Mouse (Mus musculus) heart, embryonic 14.5 days (tissue): ENCODE measurements around the gene Omt2b. TPM values are rescaled to one million over a fixed set of nuclear protein-coding genes. Genes with fewer than 3 reads are reported as not detected.
"Not testable (repeated sequence)": the region's sequence is repeated elsewhere in the genome, so short reads cannot be mapped to it uniquely, and the experiment has no call there.

Experiments used
- ATAC-seq: fragments of 200-750 bp; cut with Nextera tagmentation; 2 replicates; pipeline ENCODE4 v1.8.0; 2017; ENCODE audit warnings: low read depth, moderate TSS enrichment; ENCODE audit not compliant: insufficient number of reproducible peaks, insufficient read depth, low FRiP score
- H3K27ac ChIP-seq, 2 experiments: fragments of 200-500 bp in 1 of 2; fragments of 300-500 bp in 1 of 2; sonication (generic) in 1 of 2; replicated peaks in 1 of 2; 2 replicates each; pipeline ENCODE4 v1.5.1; 2012 to 2014; ENCODE audit warnings: low read depth in 2 of 2, low read length in 2 of 2, control low read depth in 1 of 2, mild to moderate bottlenecking in 1 of 2, mixed read lengths in 1 of 2; ENCODE audit not compliant: control insufficient read depth in 1 of 2, insufficient read depth in 1 of 2
- H3K27me3 ChIP-seq: fragments of 300-500 bp; sonication (generic); 2 replicates; pipeline ENCODE4 v1.6.1; 2014; ENCODE audit warnings: mild to moderate bottlenecking, low read length, control low read depth; ENCODE audit not compliant: control insufficient read depth, insufficient read depth
- H3K36me3 ChIP-seq: fragments of 300-500 bp; sonication (generic); 2 replicates; pipeline ENCODE4 v1.6.1; 2014; ENCODE audit warnings: mild to moderate bottlenecking, control low read depth, low read length, mixed read lengths; ENCODE audit not compliant: control insufficient read depth, insufficient read depth
- H3K4me1 ChIP-seq, 2 experiments: fragments of 200-500 bp in 1 of 2; fragments of 300-500 bp in 1 of 2; sonication (generic) in 1 of 2; 2 replicates each; pipeline ENCODE4 v1.6.1; 2012 to 2014; ENCODE audit warnings: low read length in 2 of 2, control low read depth in 1 of 2, mixed read lengths in 1 of 2; ENCODE audit not compliant: control insufficient read depth in 2 of 2, insufficient read depth in 2 of 2
- H3K4me2 ChIP-seq: fragments of 300-500 bp; sonication (generic); 2 replicates; pipeline ENCODE4 v1.6.1; 2014; ENCODE audit warnings: mild to moderate bottlenecking, low read length
- H3K4me3 ChIP-seq, 2 experiments: fragments of 200-500 bp in 1 of 2; fragments of 300-500 bp in 1 of 2; sonication (generic) in 1 of 2; 2 replicates each; pipeline ENCODE4 v1.5.1; 2012 to 2014; ENCODE audit warnings: low read length in 2 of 2, mild to moderate bottlenecking in 2 of 2, control low read depth in 1 of 2, low read depth in 1 of 2, moderate library complexity in 1 of 2; ENCODE audit not compliant: control insufficient read depth in 1 of 2, insufficient read depth in 1 of 2
- H3K9ac ChIP-seq: fragments of 300-500 bp; sonication (generic); 2 replicates; pipeline ENCODE4 v1.6.1; 2014; ENCODE audit warnings: mild to moderate bottlenecking, low read length
- H3K9me3 ChIP-seq: fragments of 300-500 bp; sonication (generic); 2 replicates; pipeline ENCODE4 v1.6.1; 2016; ENCODE audit warnings: low read length, control low read depth; ENCODE audit not compliant: control insufficient read depth
- WGBS: fragments of 180-500 bp; shearing (Covaris S2); extraction: QIAGEN DNeasy Blood & Tissue Kit; methylation state at CpG from one replicate; pipeline ENCODE4 v1.1.7; 2014; 5-methylcytosine and 5-hydroxymethylcytosine counted together
- polyA plus RNA-seq: library from polyadenylated mRNA; unstranded; fragments of >200 nt; fragmentation: Nextera tagmentation; extraction: Ambion mirVana; gene quantifications from 2 replicates; pipeline ENCODE4 v1.2.1, GENCODE M21; 2014

The Omt2b gene
- polyA plus RNA-seq, 1 experiment from 2014 or later = not detected

- not testable (repeated sequence) for H3K27ac ChIP-seq, ATAC-seq
- WGBS = 81% methylated on average over 9 of the region's 9 CpGs
Observed at GRCm38 (mm10) chr9:78343055-78343454, 15.7 kb downstream of the Omt2b start.

GRCm38 (mm10) chr9:78345235-78345634 lies 17.8 kb downstream of the Omt2b start:
- H3K4me1 ChIP-seq, ATAC-seq: not testable (repeated sequence)
- WGBS = 61% methylated on average over 3 of the region's 4 CpGs

More at GRCm38 (mm10) chr9:78343055-78343454, 15.7 kb downstream of the Omt2b start:
- not testable (repeated sequence) for H3K4me1 ChIP-seq, H3K4me2 ChIP-seq, H3K9ac ChIP-seq, H3K36me3 ChIP-seq, H3K9me3 ChIP-seq, H3K4me3 ChIP-seq, H3K27me3 ChIP-seq

GRCm38 (mm10) chr9:78347004-78347403 lies 19.6 kb downstream of the Omt2b start:
- Histone ChIP-seq H3K27ac (no peak overlapping the region), H3K9ac (no peak overlapping the region), H3K27me3 (no peaks in the 10 kb centered on the region), H3K4me1 (no peaks in the 10 kb centered on the region), H3K36me3 (no peaks in the 10 kb centered on the region), H3K9me3 (no peaks in the 10 kb centered on the region), H3K4me3 (no peak overlapping the region), H3K4me2 (no peak overlapping the region)
- ATAC-seq = no peak
- WGBS = 53% methylated on average over 3 of the region's 3 CpGs

More at GRCm38 (mm10) chr9:78345235-78345634, 17.8 kb downstream of the Omt2b start:
- H3K27ac ChIP-seq, H3K4me2 ChIP-seq, H3K9me3 ChIP-seq, H3K27me3 ChIP-seq, H3K9ac ChIP-seq, H3K4me3 ChIP-seq, H3K36me3 ChIP-seq: not testable (repeated sequence)

- not testable (repeated sequence) for H3K36me3 ChIP-seq, H3K4me3 ChIP-seq, H3K9me3 ChIP-seq, H3K27me3 ChIP-seq, H3K4me1 ChIP-seq, H3K9ac ChIP-seq, H3K4me2 ChIP-seq, H3K27ac ChIP-seq, ATAC-seq
- WGBS = 58% methylated on average over 6 of the region's 6 CpGs
Observed at GRCm38 (mm10) chr9:78348206-78349004, 21.0 kb downstream of the Omt2b start.

DNA sequence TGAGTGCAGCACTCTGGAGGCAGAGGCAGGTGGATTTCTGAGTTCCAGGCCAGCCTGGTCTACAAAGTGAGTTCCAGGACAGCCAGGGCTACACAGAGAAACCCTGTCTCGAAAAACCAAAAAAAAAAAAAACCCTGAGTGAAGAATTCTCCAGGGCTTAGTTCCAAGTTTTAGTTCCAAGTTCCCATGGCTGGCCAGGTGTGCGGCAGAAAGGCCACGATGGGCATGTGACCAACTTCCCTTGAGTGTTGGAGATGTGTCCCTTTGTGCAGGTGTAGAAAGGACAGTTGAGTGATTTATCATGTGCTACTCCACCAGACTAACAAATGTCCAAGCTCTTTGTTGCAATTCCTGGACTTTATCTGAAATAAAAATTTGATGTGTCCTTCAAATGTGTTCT lies 21.8 kb downstream of the Omt2b start:
- H3K27ac ChIP-seq, H3K4me3 ChIP-seq, H3K9ac ChIP-seq, ATAC-seq, H3K27me3 ChIP-seq, H3K4me1 ChIP-seq, H3K4me2 ChIP-seq, H3K36me3 ChIP-seq, H3K9me3 ChIP-seq: not testable (repeated sequence)
- 85% methylated on average over 3 of the region's 3 CpGs for WGBS

DNA sequence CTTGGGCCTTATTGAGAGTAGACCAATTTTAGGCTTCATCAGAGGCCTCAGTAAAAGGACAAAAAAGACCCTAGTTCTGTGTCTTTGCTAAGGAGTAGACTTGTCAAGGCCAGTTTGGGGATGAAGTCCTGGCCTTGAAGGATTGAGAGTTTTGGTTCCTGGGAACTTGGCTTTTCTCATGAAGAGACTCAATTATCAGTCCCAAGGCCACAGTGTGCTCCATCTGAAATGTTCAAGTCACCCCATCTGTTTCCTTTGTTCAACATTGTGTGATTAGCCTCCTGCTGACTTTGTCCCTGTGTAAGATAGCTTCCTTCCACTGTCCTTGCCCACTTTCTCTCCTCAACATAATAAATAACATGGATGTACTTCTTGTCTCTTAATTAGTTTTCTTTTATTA lies 22.6 kb downstream of the Omt2b start:
- ATAC-seq, H3K4me2 ChIP-seq, H3K4me3 ChIP-seq, H3K27ac ChIP-seq, H3K4me1 ChIP-seq, H3K9ac ChIP-seq, H3K36me3 ChIP-seq, H3K27me3 ChIP-seq, H3K9me3 ChIP-seq: not testable (repeated sequence)

GRCm38 (mm10) chr9:78351504-78352220 lies 24.3 kb downstream of the Omt2b start:
- H3K9ac ChIP-seq = no peak overlapping the region
- no peaks in the 10 kb centered on the region for H3K27me3 ChIP-seq
- no peaks in the 10 kb centered on the region for H3K36me3 ChIP-seq
- ATAC-seq = no peak
- no peaks in the 10 kb centered on the region for H3K4me1 ChIP-seq
- H3K4me3 ChIP-seq = no peak overlapping the region
- no peak overlapping the region for H3K27ac ChIP-seq
- 65% methylated on average over 6 of the region's 6 CpGs for WGBS
- no peak overlapping the region for H3K4me2 ChIP-seq
- no peaks in the 10 kb centered on the region for H3K9me3 ChIP-seq
